In the genomic region with DNA sequence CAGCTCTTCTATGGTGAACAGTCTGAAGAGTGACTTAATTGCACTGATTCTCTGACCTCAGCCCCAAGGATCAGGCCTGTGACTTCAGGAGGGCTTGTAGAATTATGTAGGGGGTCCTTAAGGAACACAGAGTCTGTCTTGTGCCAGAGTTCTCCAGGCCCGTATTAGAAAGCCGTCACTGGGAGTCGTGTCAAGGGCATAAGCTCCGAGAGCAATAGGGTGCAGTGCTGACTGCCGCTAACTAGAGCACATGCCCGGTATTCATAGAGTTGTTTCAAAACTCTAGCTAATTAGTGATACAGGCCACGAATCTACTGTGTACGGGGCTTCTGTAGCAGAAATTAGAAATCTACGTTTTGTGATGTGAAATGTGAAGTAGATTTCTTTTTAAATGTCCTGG, we compare ENCODE assay signal across 17 mouse cellular contexts.
DNase-seq lines count a peak whose midpoint lies in the region; ATAC-seq lines count a peak whose summit lies in the region.
"Had no signal": no experiment of that assay in that cellular context is flagged by ENCODE, and none has a peak within 500 bp of the region (broad histone marks: within the 10 kb centered on the region; RNA-seq: fewer than 3 reads in every experiment).

No protein-coding gene starts in this region.

- H3K4me1 ChIP-seq in forebrain, embryonic 12.5 days: peaks cover 12% of the 10 kb centered on the region; the same call in 1 of the 2 replicates
- H3K4me1 ChIP-seq in hindbrain, embryonic 15.5 days (replicated peaks): peaks cover 15% of the 10 kb centered on the region
- peaks cover 12% of the 10 kb centered on the region; the same call in 1 of the 2 replicates for H3K4me1 ChIP-seq in neural tube, embryonic 12.5 days
- H3K4me1 ChIP-seq: stomach, embryonic 15.5 days had no signal

- ATAC-seq in forebrain, embryonic 12.5 days (ENCODE audit: low FRiP score): no peak
- ATAC-seq in hindbrain, embryonic 15.5 days (ENCODE audit: low FRiP score, low read depth): no peak
- no peak for ATAC-seq in neural tube, embryonic 12.5 days (ENCODE audit: low FRiP score, low read depth)

- peak overlapping the region; percentile 54 for H3K27ac ChIP-seq in forebrain, embryonic 12.5 days
- peak overlapping the region; percentile 36; the same call in 1 of the 2 replicates for H3K27ac ChIP-seq in hindbrain, embryonic 15.5 days (replicated peaks)
- peak overlapping the region; percentile 26; the same call in 1 of the 2 replicates for H3K27ac ChIP-seq in neural tube, embryonic 12.5 days
- H3K27ac ChIP-seq: gastrocnemius, adult 2 months; macrophage; stomach, embryonic 15.5 days had no signal

- 0 out of 2 replicates have a peak, but pooled peaks cover 3% of the 10 kb centered on the region for H3K9me3 ChIP-seq in forebrain, embryonic 12.5 days
- H3K9me3 ChIP-seq in hindbrain, embryonic 15.5 days: no peaks in the 10 kb centered on the region
- H3K9me3 ChIP-seq in neural tube, embryonic 12.5 days: 0 out of 2 replicates have a peak, but pooled peaks cover 3% of the 10 kb centered on the region
- H3K9me3 ChIP-seq: stomach, embryonic 15.5 days had no signal

- peaks cover 15% of the 10 kb centered on the region; the same call in 1 of the 2 replicates for H3K27me3 ChIP-seq in forebrain, embryonic 12.5 days
- no peaks in the 10 kb centered on the region for H3K27me3 ChIP-seq in hindbrain, embryonic 15.5 days
- H3K27me3 ChIP-seq in neural tube, embryonic 12.5 days (replicated peaks): no peaks in the 10 kb centered on the region
- H3K27me3 ChIP-seq: stomach, embryonic 15.5 days had no signal

- H3K4me3 ChIP-seq in forebrain, embryonic 12.5 days (replicated peaks): no peak overlapping the region
- H3K4me3 ChIP-seq in hindbrain, embryonic 15.5 days: no peak overlapping the region
- no peak overlapping the region for H3K4me3 ChIP-seq in neural tube, embryonic 12.5 days
- H3K4me3 ChIP-seq: gastrocnemius, adult 2 months; stomach, embryonic 15.5 days had no signal

- no peaks in the 10 kb centered on the region for H3K36me3 ChIP-seq in forebrain, embryonic 12.5 days (replicated peaks)
- no peaks in the 10 kb centered on the region for H3K36me3 ChIP-seq in hindbrain, embryonic 15.5 days
- H3K36me3 ChIP-seq in neural tube, embryonic 12.5 days: no peaks in the 10 kb centered on the region
- H3K36me3 ChIP-seq: stomach, embryonic 15.5 days had no signal

- H3K4me2 ChIP-seq in forebrain, embryonic 12.5 days: no peak overlapping the region
- H3K4me2 ChIP-seq in hindbrain, embryonic 15.5 days: no peak overlapping the region
- H3K4me2 ChIP-seq in neural tube, embryonic 12.5 days (replicated peaks): no peak overlapping the region
- H3K4me2 ChIP-seq: stomach, embryonic 15.5 days had no signal

- H3K9ac ChIP-seq in forebrain, embryonic 12.5 days: no peak overlapping the region
- no peak overlapping the region for H3K9ac ChIP-seq in hindbrain, embryonic 15.5 days
- no peak overlapping the region for H3K9ac ChIP-seq in neural tube, embryonic 12.5 days
- H3K9ac ChIP-seq: stomach, embryonic 15.5 days had no signal

- 51% methylated on average over 9 of the region's 9 CpGs for WGBS in forebrain, embryonic 12.5 days
- 70% methylated on average over 9 of the region's 9 CpGs for WGBS in hindbrain, embryonic 15.5 days
- 87% methylated on average over 9 of the region's 9 CpGs for WGBS in neural tube, embryonic 12.5 days

- intact Hi-C loops in left cerebral cortex, postnatal 36 days (cut with DNase I): no loop called here

- DNase-seq in heart, adult 11 months: peak; percentile 37
- DNase-seq in heart, adult 9 months (ENCODE audit: low spot score in 2 of 2): no peak
- no peak for DNase-seq in left cerebral cortex, postnatal 36 days (ENCODE audit: low spot score in 2 of 2)
- DNase-seq in ovary, adult 18-20 months (ENCODE audit: low spot score): no peak
- no peak for DNase-seq in thymus, postnatal 0 days (ENCODE audit: low spot score)
- DNase-seq: gastrocnemius, adult 2 months; heart, adult 18-20 months; kidney, adult 8-10 months; kidney, postnatal 25 days; lung, adult 2 months; right cerebral cortex, postnatal 14 days; thymus, adult 2 months had no signal
